Mouse (Mus musculus): ENCODE results near the gene Lypd1.

The Lypd1 gene

GRCm38 (mm10) chr1:125912601-125913600 is at the start of gene Lypd1:
Lypd1 (minus strand) TSS chr1:125913101.
- DNase-seq: no peak

GRCm38 (mm10) chr1:125951026-125951425 is 38.1 kb upstream of the Lypd1 start:
- no peak for DNase-seq

- DNase-seq: peak; percentile 5
These were observed 36.2 kb upstream of the Lypd1 start for GRCm38 (mm10) chr1:125949076-125949475.

GRCm38 (mm10) chr1:125945136-125945535 is 32.2 kb upstream of the Lypd1 start:
- DNase-seq: no peak

GRCm38 (mm10) chr1:125943305-125943704 is 30.4 kb upstream of the Lypd1 start:
- DNase-seq: no peak

- no peak for DNase-seq
These were observed 12.6 kb upstream of the Lypd1 start for GRCm38 (mm10) chr1:125925486-125925885.

GRCm38 (mm10) chr1:125923062-125923461 is 10.2 kb upstream of the Lypd1 start:
- DNase-seq: no peak

GRCm38 (mm10) chr1:125920696-125921095 is 7.8 kb upstream of the Lypd1 start:
- DNase-seq: no peak

- DNase-seq: peak; percentile 66
These were observed 928 bp downstream of the Lypd1 start for GRCm38 (mm10) chr1:125911901-125912445.

GRCm38 (mm10) chr1:125911337-125911900 is 1.5 kb downstream of the Lypd1 start:
- DNase-seq: peak; percentile 27

GRCm38 (mm10) chr1:125910871-125911265 is 2.0 kb downstream of the Lypd1 start:
- DNase-seq: no peak

GRCm38 (mm10) chr1:125910211-125910870 is 2.6 kb downstream of the Lypd1 start:
- peak; percentile 24 for DNase-seq

GRCm38 (mm10) chr1:125893158-125893557 is 19.7 kb downstream of the Lypd1 start:
- DNase-seq: no peak

- no peak for DNase-seq
These were observed 42.8 kb downstream of the Lypd1 start for GRCm38 (mm10) chr1:125870056-125870455.

GRCm38 (mm10) chr1:125858631-125859030 is 54.3 kb downstream of the Lypd1 start:
- DNase-seq: no peak

GRCm38 (mm10) chr1:125854646-125855045 is 58.3 kb downstream of the Lypd1 start:
- DNase-seq: no peak

- no peak for DNase-seq
These were observed 73.0 kb downstream of the Lypd1 start for GRCm38 (mm10) chr1:125839746-125840392.

- no peak for DNase-seq
These were observed 75.4 kb downstream of the Lypd1 start for GRCm38 (mm10) chr1:125837507-125837906.

- no peak for DNase-seq
These were observed 89.3 kb downstream of the Lypd1 start for GRCm38 (mm10) chr1:125823611-125824010.

- DNase-seq: no peak
These were observed 91.8 kb downstream of the Lypd1 start for GRCm38 (mm10) chr1:125821101-125821500.
